Mouse (Mus musculus) lung, adult 2 months (tissue): ENCODE results near the gene Grik4.

Experiments used
- CTCF ChIP-seq: fragments of 200-500 bp; IDR thresholded peaks from 2 replicates; pipeline ENCODE4 v1.5.1; 2011; ENCODE audit warnings: mild to moderate bottlenecking, low read length, control low read depth; ENCODE audit not compliant: insufficient read depth
- POLR2A ChIP-seq: fragments of 200-500 bp; IDR thresholded peaks from 2 replicates; pipeline ENCODE4 v1.6.1; 2011; ENCODE audit warnings: low read depth, mild to moderate bottlenecking, control low read depth, low read length, borderline replicate concordance; ENCODE audit errors: extremely low read depth

DNA sequence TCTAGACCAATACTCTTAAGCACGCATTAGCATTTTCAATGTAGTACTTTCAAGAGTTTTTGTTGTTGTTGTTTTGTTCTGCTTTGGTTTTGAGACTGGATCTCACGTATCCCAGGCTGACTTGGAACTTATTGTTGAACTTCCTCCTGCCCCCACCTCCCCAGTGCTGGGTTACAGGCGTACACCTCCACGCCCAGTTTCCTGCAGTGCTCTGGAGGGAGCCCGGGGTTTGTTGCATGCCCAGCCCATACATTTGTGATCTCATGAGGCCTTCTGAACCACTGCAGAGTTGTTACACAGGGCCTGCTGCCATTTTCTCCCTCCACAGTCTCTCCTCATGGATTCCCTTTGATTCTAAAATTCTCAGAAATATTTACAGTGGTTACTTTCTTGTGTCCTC is 201.9 kb downstream of the Grik4 start:
- TF ChIP-seq POLR2A: no peak
- no peak for TF ChIP-seq CTCF
